Mouse (Mus musculus): ENCODE results near the gene Fzd9.

DNA sequence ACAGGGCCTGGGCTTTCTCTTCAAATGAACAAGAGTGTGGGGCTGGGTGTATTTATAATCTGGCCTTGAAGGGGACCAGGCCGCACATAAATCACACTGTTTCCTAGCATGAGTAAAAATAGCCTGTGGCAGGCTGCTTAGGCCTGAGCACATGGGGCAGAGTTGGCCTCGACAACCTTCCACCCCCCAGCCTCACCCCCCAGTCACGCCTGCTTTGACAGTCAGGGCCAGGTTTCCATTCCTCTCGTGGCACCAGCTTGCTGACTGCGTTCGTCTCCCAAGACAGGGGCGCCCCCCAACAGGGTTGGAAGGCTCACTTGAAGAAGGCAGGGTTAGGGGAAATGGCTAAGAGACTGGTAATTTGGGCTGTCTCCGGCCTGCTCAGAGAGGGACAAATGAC, 18.4 kb upstream of the Fzd9 start:
- TF ChIP-seq POLR2A (IDR thresholded peaks at IDR 0.05; ENCODE audit: control insufficient read depth, extremely low read depth, insufficient read depth, low read length, poor library complexity) (no peak), CTCF (IDR thresholded peaks at IDR 0.05; ENCODE audit: borderline replicate concordance, control insufficient read depth, extremely low read depth, insufficient read depth, low read length, poor library complexity) (no peak)
